Comparison of ENCODE assay signal across 7 mouse cellular contexts in genomic region chr1:190927751-190928369, GRCm38 (mm10). TPM values are rescaled to one million over a fixed set of nuclear protein-coding genes. Genes with fewer than 3 reads are reported as not detected.
DNase-seq lines count a peak whose midpoint lies in the region; ATAC-seq and TF ChIP-seq lines count a peak whose summit lies in the region.

No protein-coding gene starts in this region.

- H3K36me3 ChIP-seq in spleen, adult 2 months (ENCODE audit: control insufficient read depth, insufficient read depth, low read length): 0 out of 2 replicates have a peak, but pooled peaks cover under 1% of the 10 kb centered on the region
- peaks cover 4% of the 10 kb centered on the region for H3K36me3 ChIP-seq in embryonic facial prominence, embryonic 10.5 days (replicated peaks)
- no peaks in the 10 kb centered on the region for H3K36me3 ChIP-seq in hindbrain, embryonic 15.5 days

- H3K9ac ChIP-seq in hindbrain, embryonic 15.5 days: peak overlapping the region; percentile 77

- H3K9me3 ChIP-seq in embryonic facial prominence, embryonic 10.5 days: no peaks in the 10 kb centered on the region
- no peaks in the 10 kb centered on the region for H3K9me3 ChIP-seq in hindbrain, embryonic 15.5 days

- DNase-seq in spleen, adult 2 months (ENCODE audit: low read depth in 1 of 2, low spot score in 2 of 2): no peak
- DNase-seq in spleen, postnatal 36 days (ENCODE audit: low spot score in 2 of 2): no peak
- no peak for DNase-seq in embryonic facial prominence, embryonic 10.5 days (ENCODE audit: low spot score)
- peak; percentile 21 to 27 for DNase-seq in lung, postnatal 4 days
- no peak for DNase-seq in left cerebral cortex, adult 18-20 months (ENCODE audit: low spot score in 2 of 2)
- no peak for DNase-seq in adrenal gland, adult 18-20 months (ENCODE audit: low spot score in 2 of 2)

- H3K4me3 ChIP-seq in spleen, adult 2 months (ENCODE audit: extremely low read depth, insufficient read depth, insufficient read length): peak overlapping the region; percentile 63
- H3K4me3 ChIP-seq in embryonic facial prominence, embryonic 10.5 days: peak overlapping the region; percentile 79
- H3K4me3 ChIP-seq in hindbrain, embryonic 15.5 days: peak overlapping the region; percentile 62

- ATAC-seq in hindbrain, embryonic 15.5 days (ENCODE audit: low FRiP score, low read depth): peak; percentile 57

- peak overlapping the region; percentile 70 for H3K4me2 ChIP-seq in hindbrain, embryonic 15.5 days

- no peak for TF ChIP-seq CTCF in spleen, adult 2 months (IDR thresholded peaks at IDR 0.05; ENCODE audit: extremely low read depth, insufficient read depth, insufficient read length, insufficient replicate concordance)

- no peaks in the 10 kb centered on the region for H3K27me3 ChIP-seq in spleen, adult 2 months (ENCODE audit: control insufficient read depth, insufficient read depth, low read length)
- no peaks in the 10 kb centered on the region for H3K27me3 ChIP-seq in embryonic facial prominence, embryonic 10.5 days (replicated peaks; ENCODE audit: low read depth, poor library complexity, severe bottlenecking)
- no peaks in the 10 kb centered on the region for H3K27me3 ChIP-seq in hindbrain, embryonic 15.5 days

- TF ChIP-seq POLR2A in spleen, adult 2 months (IDR thresholded peaks at IDR 0.05; ENCODE audit: low read depth, low read length): no peak

- 11% methylated on average over 16 of the region's 16 CpGs for WGBS in spleen, adult 2 months
- WGBS in embryonic facial prominence, embryonic 10.5 days: 27% methylated on average over 16 of the region's 16 CpGs
- WGBS in hindbrain, embryonic 15.5 days: 18% methylated on average over 16 of the region's 16 CpGs

- H3K4me1 ChIP-seq in spleen, adult 2 months (ENCODE audit: control insufficient read depth, insufficient read depth, insufficient read length): peaks cover 5% of the 10 kb centered on the region
- H3K4me1 ChIP-seq in embryonic facial prominence, embryonic 10.5 days: peaks cover 17% of the 10 kb centered on the region
- H3K4me1 ChIP-seq in hindbrain, embryonic 15.5 days (replicated peaks): peaks cover 14% of the 10 kb centered on the region

- H3K27ac ChIP-seq in spleen, adult 2 months (ENCODE audit: insufficient read depth, low read length): peak overlapping the region; percentile 31; the same call in 1 of the 2 replicates
- H3K27ac ChIP-seq in embryonic facial prominence, embryonic 10.5 days (replicated peaks): peak overlapping the region; percentile 98
- H3K27ac ChIP-seq in hindbrain, embryonic 15.5 days (replicated peaks): peak overlapping the region; percentile 99

RNA-seq across cellular contexts. Expression of gene Angel2, which starts 2.9 kb away (rescaled TPM):
- 20.2 and 20.5 TPM in 2 replicates for polyA plus RNA-seq in spleen, adult 2 months (2012; rRNA removed)
- polyA plus RNA-seq in embryonic facial prominence, embryonic 10.5 days (2016; fragmentation: Nextera tagmentation; extraction: Ambion mirVana): 50.4 and 55.3 TPM in 2 replicates
- 43.9 and 48.6 TPM in 2 replicates for polyA plus RNA-seq in hindbrain, embryonic 15.5 days (2015; fragmentation: Nextera tagmentation; extraction: Ambion mirVana)
- 10 to 100 TPM; 56.2 to 56.7 TPM for total RNA-seq in left cerebral cortex, adult 18-20 months (2021)
- total RNA-seq in adrenal gland, adult 18-20 months (2021): 10 to 100 TPM; 44.7 to 47.7 TPM

RNA-seq across cellular contexts. Expression of gene Rps6kc1, which starts 16.3 kb away (rescaled TPM):
- polyA plus RNA-seq in spleen, adult 2 months (2012; rRNA removed): 3.8 and 6.4 TPM in 2 replicates
- polyA plus RNA-seq in embryonic facial prominence, embryonic 10.5 days (2016; fragmentation: Nextera tagmentation; extraction: Ambion mirVana): 14.6 and 16.9 TPM in 2 replicates
- 27.4 and 30.4 TPM in 2 replicates for polyA plus RNA-seq in hindbrain, embryonic 15.5 days (2015; fragmentation: Nextera tagmentation; extraction: Ambion mirVana)
- 100 to 1,000 TPM; 138 to 147 TPM for total RNA-seq in left cerebral cortex, adult 18-20 months (2021)
- total RNA-seq in adrenal gland, adult 18-20 months (2021): 10 to 100 TPM; 18.9 to 20.7 TPM

RNA-seq across cellular contexts. Expression of gene Vash2, which starts 51.2 kb away (rescaled TPM):
- polyA plus RNA-seq in spleen, adult 2 months (2012; rRNA removed): 0.56 and 1.2 TPM in 2 replicates
- polyA plus RNA-seq in embryonic facial prominence, embryonic 10.5 days (2016; fragmentation: Nextera tagmentation; extraction: Ambion mirVana): 52.7 and 56.7 TPM in 2 replicates
- 77.3 and 83.6 TPM in 2 replicates for polyA plus RNA-seq in hindbrain, embryonic 15.5 days (2015; fragmentation: Nextera tagmentation; extraction: Ambion mirVana)
- total RNA-seq in left cerebral cortex, adult 18-20 months (2021): 1 to 10 TPM; 1.8 to 2.9 TPM
- under 1 TPM in 1 of 2 experiments, not detected in 1; 0.22 TPM for total RNA-seq in adrenal gland, adult 18-20 months (2021)

Comparison
In these comparisons a context has a peak if more than half of its experiments do, and no peak if none do; other contexts are left out.
1. DNase-seq: peak in lung, postnatal 4 days (2 of 2); none in spleen, adult 2 months (0 of 2), spleen, postnatal 36 days (0 of 2), embryonic facial prominence, embryonic 10.5 days (single experiment), left cerebral cortex, adult 18-20 months (0 of 2) and adrenal gland, adult 18-20 months (0 of 2).
2. H3K27ac ChIP-seq: peak in every context shown above with its lines; median percentile 99 in hindbrain, embryonic 15.5 days; 98 in embryonic facial prominence, embryonic 10.5 days; 31 in spleen, adult 2 months.
3. RNA of gene Vash2, which starts 51.2 kb away (polyA plus RNA-seq): 77.3 to 83.6 TPM in hindbrain, embryonic 15.5 days and 52.7 to 56.7 TPM in embryonic facial prominence, embryonic 10.5 days; 0.56 to 1.2 TPM in spleen, adult 2 months; every median in the first group is over 10 times any median in the second.
4. Peak in every context shown above with its lines, with median percentiles within 50 percentile points of each other: H3K4me3 ChIP-seq.